Mouse (Mus musculus): ENCODE measurements at regions not wholly inside any gene's neighbourhood (a gene's known extent, or its start where the extent isn't known, plus 50 kb on each side); places are given as distances from the start of the nearest gene placed in this dataset.
A peak's percentile ranks its signal among the peaks of the same experiment; 100 is the strongest.

DNA sequence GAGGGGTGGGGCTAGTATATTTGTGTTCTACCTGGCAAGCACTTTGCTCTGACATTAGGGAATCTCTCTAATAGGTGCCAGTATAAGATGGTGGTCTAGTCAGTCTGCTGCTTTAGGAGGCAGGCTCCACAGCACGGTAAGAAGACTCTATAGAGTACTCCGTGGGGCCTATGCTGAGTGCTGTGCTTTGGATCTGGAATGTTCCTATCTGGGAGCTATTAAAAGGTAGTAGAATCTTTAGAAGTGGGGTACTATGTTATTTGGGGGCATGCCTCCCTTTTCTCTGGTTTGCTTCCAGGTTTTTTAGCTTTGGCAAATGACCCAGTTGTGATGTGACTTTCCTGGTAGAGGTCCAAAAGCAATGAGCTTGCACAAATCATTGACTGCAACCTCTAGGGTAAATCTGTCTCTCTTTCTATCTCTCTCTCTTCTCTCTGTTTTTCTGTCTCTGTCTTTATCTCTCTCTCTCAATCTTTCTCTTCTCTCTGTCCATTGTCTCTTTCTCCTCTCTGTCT is 208.6 kb upstream of the Camk1g start:
- DNase-seq (ENCODE audit: low read depth, low spot score): no peak

DNA sequence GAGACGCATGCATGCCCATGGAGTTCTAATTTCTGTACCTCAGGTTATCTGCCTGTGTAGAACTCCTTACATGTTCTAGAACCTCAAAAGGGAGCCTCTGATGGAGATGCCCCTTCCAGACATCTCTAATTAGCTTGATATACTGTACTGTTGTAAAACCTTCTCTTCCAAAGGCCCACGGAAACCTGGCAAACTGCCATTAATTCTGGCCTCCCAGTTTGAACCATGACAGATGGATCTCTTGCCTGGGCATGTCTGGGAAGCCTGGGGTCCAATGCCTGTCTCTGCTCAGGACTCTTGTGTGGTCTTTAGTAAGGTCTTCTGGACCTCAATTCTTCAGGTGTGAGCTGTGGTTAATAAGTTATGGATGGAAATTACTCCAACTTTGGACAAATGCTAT is 207.7 kb upstream of the Camk1g start:
- no peak for DNase-seq (ENCODE audit: low read depth, low spot score)

DNA sequence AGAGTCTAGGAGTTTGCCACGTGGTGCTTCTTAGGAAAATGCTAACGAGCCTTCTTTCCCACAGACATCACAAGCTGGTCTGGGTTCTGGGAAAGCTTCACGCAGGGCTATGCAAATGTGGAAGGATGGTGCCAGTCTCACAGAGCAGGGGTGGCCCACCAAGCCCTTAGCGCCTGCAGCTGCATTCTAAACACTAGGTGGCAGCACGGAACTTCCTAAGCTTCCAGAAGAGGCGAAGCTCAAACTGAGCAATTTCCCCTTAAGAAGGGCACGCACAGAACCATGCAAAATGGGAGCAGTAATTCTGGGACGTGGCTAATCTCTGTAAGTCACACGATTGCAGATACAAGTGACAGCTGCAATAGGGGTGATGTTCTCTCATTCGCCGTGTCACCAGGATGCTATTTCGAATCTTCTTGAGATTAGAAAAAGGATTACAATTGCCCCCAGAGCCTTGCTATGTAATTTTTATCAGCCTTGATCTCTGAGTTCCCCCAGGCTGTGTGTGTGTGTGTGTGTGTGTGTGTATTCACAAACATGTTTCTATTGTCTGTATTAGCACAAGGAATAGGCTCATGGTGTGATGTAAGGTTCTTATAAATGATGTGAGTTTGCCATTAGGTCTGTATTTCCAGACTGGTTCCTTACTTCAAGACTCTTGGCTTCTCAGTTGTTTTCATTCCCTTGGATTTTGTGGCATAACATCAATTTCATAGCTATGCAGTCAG is 206.1 kb upstream of the Camk1g start:
- DNase-seq (ENCODE audit: low read depth, low spot score): peak; percentile 76

DNA sequence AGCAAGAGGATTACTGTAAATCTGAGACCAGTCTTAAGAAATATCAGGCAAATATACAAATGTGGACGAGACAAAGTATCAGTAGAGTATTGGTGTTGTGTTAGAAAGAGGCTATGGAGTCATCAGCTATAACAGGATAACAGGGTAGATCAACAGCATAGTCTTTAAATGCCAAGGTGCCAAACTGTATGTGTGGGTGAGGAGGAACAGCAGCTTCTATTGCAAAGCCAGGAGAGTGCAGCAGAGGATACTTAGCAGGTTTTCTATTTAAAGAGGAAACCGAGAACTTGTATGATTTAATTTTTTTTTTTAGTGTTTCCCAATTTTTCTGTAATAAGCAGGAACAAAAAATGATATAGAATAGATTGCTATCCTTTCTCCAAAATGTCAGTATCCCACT is 202.7 kb upstream of the Camk1g start:
- DNase-seq (ENCODE audit: low read depth, low spot score): no peak

DNA sequence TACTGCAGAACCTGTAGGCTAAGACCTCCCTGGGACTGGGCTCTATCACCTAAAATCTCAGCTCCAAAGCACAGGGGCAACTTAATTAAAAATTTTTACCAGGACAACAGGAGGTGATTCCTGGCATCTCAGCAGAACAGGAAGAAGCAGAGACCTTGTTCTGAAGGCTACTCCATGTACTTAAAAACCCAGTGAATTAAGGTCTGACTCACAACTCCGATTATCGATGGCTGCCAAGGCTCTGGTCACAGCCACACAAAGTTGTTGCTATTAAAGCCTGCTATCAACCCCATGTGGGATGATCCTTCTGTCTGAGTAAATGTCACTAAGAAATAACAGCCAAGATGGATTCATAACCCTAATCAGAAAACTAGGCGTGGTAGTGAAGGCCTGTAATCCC is 202.3 kb upstream of the Camk1g start:
- no peak for DNase-seq (ENCODE audit: low read depth, low spot score)

DNA sequence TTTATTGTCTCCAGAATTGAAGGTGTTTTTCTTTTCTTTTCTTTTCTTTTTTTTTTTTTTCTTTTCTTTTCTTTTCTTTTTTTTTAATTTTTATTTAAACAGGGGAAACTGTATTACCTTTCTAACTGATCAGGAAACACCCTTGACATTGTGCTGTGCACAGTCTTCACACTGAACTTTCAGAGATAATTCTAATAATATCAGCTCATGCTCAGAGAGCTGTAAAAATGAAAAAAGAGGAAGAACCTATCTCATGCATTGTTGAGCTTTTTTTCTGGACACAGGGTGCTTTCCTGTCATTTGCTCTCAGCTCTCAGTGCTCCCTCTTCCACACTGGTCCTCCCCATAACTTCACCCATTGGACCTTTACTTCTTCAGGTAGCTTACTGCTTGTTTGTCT is 201.0 kb upstream of the Camk1g start:
- DNase-seq (ENCODE audit: low read depth, low spot score): no peak

DNA sequence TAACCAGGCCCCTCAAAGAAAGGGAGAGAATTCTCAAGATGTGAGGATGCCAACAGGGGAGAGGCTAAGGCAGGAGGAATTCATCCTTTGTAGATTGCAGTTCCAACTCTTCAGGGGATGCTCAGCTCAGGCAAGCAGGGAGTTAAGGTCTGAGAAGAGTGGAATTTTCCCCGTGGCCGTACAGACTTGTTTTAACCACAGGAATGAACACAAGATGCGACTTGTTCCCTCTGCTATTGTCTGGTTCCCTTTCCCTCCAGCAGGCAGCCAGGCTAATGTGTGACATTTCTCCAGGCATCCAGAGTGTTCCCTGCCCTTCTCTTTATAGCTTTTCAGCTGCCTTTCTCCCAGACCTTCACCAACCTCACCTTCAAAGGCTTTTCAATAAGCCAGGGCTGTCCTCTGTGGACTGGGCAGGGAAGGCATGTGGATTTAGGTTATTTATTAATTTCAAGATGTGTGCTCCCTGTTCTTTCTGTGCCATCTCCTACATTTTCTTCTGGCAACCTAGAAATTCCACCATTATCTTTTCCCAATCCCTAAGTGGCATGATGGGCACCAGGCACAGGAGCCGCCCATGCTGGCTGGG is 198.6 kb upstream of the Camk1g start:
- no peak for DNase-seq (ENCODE audit: low read depth, low spot score)

DNA sequence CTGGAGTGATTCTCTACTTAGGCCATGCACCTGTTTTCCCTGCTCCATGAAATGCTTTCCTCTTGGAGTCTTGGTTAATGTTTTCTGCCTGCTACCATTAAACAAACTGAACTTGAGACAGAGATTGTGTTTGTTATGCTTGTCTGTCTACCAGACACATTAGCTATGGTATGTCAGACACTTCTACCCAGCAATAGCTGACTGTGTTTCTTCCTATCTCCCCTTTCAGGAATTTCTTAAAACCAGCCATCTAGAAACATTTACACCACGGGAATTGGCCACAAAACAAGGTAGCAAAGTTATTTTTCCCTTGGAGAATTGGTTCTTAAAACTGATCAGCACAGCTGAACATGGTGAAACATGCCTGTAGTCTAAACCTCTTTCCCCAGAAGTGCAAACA is 197.1 kb upstream of the Camk1g start:
- no peak for DNase-seq (ENCODE audit: low read depth, low spot score)

DNA sequence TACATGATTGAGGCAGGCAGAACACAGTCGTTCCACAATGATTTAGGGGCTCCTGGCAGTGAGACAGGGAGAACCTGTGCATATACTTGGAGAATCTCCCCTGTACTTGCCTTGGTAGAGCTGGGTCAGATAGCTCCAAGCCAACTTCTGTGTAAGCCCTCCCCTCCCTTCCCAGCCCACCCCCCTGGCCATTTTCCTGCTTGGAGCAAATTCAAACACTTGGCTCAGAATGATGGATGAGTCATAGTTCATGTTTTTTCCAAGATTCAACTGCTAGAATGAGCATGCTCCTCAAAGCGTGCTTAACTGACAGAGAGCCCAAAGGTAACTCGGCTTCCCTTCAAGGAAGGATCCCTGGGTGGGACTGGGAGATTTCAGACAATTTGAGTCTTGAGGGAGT is 194.1 kb upstream of the Camk1g start:
- no peak for DNase-seq (ENCODE audit: low read depth, low spot score)

DNA sequence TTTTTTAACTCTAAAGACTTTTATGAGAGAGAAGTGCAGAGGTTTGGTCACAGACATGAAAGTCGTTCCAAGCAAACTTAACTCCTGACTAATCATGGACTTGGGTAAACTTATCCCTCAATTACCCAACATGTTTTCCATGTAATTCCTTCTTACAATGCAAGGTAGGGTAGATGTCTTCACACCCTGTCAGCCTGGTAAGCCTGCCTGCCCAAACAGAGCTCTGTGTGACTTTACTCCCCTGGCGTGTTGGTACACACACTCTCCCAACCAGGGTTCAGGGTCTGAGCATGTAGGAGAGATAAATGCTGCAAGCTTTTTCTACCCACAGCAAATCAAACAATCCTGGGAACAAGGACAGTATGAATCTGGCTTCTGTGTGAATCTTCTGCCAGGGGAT is 192.1 kb upstream of the Camk1g start:
- DNase-seq (ENCODE audit: low read depth, low spot score): no peak

DNA sequence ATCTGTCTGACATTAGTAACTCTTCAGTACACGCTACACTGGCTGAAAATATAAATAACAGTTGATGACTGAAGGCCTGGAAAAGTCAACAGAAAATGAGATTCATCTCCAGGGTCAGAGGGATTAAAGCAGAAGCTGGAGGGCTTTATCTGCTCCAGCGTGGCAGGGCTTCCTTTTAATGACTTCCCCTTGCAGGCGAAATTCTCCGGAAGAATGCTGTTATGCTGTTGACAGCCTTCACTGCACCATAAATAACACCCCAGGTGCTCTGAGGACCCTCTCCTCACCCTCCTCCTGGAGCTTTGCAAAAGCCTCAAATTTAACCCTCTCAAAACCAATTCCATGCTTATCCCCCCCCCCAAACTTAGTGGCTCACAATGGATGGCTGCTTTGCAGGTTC is 188.0 kb upstream of the Camk1g start:
- DNase-seq (ENCODE audit: low read depth, low spot score): no peak

DNA sequence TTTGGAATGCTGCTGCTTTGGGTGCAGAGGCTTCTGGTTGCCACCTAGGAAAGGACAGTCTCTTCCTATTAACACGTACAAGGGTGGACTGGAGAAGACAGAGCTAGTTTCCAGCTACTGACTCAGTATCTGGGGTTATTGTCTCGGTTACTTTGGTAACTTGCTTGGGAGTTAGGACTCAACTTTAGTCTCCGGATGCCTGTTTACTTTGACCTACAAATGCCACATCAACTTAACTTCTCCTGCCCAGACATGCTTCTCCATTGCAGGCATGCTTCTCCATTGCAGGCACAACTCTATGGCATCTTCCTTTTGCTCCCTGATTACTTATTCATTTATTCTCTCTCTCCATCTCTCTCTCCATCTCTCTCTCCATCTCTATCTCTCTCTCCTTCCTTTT is 184.6 kb upstream of the Camk1g start:
- DNase-seq (ENCODE audit: low read depth, low spot score): no peak

DNA sequence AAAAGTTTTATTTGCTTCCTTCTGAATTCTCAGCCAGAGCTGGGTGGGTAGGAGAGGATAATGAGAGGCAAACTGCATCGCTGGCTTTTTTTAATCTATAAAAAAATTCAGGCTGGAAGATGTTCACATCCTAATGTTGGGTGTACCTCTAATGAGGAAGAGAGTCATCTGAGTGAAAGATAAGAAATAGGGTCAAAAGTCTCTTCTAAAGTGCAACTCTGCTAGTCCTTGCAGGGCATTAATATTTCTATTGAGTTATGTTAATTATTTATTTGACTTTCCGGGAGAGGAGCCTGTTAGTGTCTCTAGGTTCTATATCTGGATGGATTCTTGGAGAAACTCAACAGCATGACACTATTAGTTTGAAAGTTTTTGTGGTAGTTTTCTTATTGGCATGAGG is 182.2 kb upstream of the Camk1g start:
- DNase-seq (ENCODE audit: low read depth, low spot score): no peak

DNA sequence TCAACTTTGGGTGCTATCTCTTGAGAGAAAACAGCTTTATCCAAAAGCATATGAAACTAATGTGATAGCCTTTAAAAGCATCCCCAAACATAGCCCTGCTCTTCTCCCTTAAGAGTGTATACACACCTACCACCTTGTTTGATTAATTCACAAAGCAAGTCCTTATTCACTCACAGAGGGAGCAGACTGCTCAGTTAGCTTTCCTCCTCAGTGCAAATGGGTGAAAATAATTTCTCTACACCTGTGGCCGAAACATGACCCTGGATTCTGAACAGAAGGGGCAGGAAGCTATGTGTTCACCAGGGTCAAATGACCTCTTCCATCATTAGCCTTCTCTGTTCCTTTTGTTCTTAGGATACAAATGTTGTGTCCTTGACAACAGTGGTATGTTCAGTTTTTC is 181.2 kb upstream of the Camk1g start:
- no peak for DNase-seq (ENCODE audit: low read depth, low spot score)

DNA sequence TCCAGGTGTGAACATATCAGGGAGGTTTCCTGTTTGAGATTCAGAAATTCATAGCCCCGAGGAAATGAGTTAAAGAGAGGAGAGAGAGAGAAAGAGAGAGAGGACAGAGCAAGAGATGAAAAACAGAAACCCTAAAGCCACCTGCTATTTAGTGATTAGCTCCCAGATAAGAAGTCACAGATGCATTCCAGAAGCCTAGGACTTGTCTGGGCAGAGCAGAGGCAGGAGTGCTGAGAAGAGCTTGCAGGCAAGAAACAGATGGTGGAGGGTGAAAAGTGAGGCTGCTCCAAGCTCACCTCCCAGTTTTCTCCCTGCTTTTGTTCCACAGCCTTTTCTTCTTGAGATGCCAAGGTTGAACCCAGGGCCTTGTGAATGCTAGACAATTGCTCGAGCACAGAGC is 180.7 kb upstream of the Camk1g start:
- DNase-seq (ENCODE audit: low read depth, low spot score): no peak

DNA sequence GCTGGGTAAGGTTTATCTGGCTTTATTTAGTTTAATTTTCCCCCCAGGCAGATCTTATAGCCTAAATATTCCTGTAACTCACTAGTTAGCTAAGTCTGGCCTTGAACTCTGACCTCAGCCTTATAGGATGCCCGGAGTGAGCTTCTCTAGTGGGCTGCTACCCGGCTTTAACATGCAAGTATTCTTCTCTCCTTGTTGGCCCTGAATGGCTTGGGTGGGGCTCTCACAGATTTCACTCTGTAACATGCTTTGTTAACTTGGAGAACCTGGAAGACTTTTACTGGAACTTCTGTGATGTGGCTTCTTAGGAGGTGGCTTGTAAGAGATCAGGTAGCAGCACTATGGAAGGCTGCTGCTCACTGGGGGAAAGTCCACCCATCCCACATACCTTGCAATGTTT is 177.3 kb upstream of the Camk1g start:
- no peak for DNase-seq (ENCODE audit: low read depth, low spot score)

DNA sequence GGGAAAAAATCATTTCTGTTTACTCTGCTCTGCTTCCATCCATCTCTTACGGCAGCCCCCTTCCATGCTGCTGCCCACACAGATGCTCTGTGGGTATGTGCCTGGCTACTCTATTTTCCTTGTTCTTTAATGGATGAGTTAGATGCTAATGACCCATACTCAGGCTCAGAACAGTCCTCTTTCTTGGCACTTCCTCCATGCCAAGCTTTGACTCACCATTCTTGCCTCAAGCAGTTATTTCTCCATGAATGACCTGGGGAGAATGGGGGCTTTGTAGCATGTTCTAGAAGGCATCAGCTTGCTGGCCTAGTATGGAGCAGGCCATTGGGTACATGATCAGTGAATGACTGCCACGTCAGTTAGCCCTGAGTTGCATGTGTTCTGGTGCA is 175.9 kb upstream of the Camk1g start:
- DNase-seq (ENCODE audit: low read depth, low spot score): no peak

DNA sequence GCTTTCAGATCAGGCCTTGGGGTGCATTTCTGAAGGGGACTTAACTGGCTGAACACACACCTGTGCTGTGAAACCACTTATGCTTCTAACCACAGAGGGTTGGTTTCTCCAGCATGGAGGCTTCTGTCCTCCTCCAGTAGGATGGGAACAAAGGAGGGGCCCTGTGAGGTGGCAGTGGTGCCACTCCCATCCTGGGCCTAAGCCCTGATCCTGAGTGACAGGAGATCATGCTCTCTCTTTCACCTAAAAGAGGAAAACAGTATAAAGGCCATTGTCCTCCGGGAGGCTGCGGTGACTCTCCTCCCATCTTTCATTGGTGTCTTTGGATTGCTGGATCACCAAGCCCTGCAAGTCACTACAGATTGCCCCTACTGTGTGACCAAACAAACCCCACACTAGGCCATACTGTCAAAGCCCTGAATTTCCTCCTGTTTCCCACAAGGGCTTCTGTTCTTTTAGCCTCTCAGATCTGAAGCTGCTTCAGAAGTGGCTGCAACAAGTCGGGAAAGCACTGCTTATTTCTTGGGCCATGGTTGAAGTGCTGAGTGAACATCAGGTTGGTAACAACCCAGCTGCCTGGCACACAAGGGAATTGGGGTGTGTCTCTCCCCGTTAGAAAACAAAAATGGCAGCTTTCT is 175.4 kb upstream of the Camk1g start:
- DNase-seq (ENCODE audit: low read depth, low spot score): no peak

DNA sequence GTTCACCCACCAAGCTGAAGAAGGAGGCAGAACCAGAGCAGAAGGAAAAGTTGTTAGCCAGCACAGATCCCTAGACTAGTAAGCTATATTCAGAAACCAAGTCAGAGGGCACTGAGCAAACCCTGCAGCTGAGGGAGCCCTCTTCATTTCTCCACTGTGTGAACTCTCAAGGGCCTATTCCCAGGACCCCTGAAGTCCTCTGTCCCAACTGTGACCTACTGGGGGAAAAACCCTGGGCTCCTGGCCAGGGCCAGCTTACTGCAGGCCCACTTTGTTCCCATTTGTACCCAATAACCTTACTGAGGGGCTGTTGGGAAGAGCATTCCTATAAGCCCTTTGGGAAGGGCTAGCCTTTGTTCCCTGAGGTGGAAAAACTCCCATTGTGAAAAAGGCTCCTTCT is 174.7 kb upstream of the Camk1g start:
- no peak for DNase-seq (ENCODE audit: low read depth, low spot score)

DNA sequence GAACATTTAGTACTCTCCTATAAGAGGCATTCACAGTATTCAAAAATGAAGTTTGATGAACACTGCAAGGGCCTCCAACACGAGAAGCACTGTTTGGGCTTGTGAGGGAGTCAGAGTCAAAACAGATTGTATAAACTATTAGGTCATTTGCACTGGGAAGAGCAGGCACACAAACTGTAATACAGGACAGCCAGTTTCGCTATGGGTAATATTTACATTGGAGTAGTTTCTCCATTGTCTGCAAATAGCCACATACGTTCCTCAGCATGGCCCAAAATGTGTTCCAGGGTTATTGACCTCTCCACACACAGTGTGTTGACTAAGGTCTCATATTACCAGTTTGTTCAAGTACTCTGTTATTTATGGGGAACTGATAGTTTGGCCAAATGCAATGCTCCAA is 173.7 kb upstream of the Camk1g start:
- no peak for DNase-seq (ENCODE audit: low read depth, low spot score)

DNA sequence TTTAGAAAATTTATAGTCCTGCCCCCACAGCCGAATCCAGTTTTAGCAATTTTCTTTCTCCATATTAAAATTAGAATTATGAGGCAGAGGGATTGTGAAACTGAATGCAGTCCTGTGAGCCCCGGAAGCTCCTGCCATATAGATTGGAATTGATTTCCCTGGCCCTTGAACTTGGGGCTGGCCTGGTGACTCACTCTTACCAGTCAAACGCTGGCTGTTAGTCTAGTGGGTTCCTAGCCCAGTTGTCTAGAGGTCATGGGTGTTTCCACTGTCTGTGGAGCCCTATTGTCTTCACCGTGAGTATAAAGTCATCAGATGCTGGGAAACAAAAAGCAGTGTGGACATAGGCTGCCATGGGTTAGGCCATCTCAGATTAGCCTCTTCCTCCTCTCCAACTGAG is 173.2 kb upstream of the Camk1g start:
- DNase-seq (ENCODE audit: low read depth, low spot score): no peak

DNA sequence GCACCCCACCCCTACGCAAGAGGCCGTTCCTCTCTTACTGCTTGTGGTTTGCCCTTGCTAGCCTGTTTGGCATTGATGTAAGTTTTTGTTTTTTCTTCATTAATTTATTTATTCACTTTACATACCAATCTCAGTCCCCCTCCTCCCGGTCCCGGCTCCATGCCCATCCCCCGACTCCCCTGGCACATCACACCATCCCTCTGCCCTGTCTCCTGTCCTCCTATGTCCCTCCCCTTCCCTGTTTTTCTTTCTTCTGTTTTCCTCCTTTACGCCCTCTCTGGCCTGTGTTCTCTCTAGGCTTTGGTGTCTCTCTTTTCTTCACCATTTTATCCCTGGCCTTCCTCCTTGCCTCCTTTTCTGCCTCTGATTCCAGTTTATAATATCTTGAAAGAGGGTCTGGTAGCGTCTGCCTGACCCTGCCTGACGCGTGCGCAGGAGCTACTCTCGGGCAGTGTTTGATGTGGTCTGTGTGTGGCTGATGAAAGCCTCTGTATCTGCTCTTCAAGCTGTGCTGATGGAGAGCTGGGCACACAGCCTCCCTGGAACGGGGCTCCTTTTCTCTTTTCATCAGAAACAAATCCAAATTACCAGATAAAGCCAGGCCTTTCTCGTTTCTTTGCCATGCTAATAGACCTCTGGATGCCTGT is 172.0 kb upstream of the Camk1g start:
- DNase-seq (ENCODE audit: low read depth, low spot score): no peak

DNA sequence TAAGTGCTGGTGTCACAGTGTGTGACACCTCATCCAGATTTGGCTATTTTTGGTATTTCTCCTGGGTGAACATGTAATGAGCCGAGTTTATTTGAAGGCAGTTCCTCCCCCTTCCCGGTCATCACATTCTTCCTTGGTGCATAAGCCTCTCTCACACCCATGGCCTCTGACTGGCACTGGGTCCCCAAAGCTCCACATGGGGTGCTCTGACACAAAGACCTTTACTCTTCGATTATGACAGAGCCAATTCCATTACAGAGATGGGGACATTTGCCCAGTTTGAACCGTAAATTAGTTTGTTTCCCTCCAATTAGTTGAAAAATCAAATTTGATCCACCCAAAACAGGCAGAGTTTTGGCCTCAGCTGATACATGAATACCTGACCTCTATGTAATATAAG is 171.2 kb upstream of the Camk1g start:
- DNase-seq (ENCODE audit: low read depth, low spot score): no peak

Data from embryo, embryonic 11.5 days (tissue).